Mouse (Mus musculus): ENCODE measurements around the gene Cers6. TPM values are rescaled to one million over a fixed set of nuclear protein-coding genes. Genes with fewer than 3 reads are reported as not detected.

The Cers6 gene
- polyA plus RNA-seq, 1 experiment from 2014 or later, result 25.4 TPM

DNA sequence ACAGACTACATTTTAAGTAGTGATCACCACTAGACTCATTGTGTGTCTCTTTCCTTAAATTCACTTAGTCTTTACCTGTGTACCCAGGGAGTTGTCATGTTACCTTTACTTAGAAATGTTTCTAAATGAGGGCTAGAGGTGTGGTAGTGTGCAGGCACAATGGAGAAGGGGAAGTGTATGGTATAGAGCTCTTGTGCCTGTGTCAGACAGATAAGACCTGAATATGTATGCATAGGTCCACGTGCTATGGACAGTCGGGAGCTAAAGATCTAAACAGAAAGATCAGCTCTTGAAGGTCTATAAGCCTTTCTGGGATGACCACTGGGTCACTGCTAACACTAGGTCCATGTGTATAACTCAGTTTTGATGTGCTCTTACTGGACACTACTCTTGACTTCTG lies 87.9 kb downstream of the Cers6 start:
- 67% methylated on average over 2 of the region's 2 CpGs for WGBS
- Histone ChIP-seq H3K36me3 (peaks cover 18% of the 10 kb centered on the region), H3K4me3 (no peak overlapping the region), H3K27ac (ENCODE audit: poor library complexity, severe bottlenecking) (no peak overlapping the region), H3K4me1 (replicated peaks) (peaks cover 31% of the 10 kb centered on the region), H3K4me2 (no peak overlapping the region), H3K9ac (no peak overlapping the region), H3K27me3 (replicated peaks) (no peaks in the 10 kb centered on the region), H3K9me3 (replicated peaks) (0 out of 2 replicates have a peak, but pooled peaks cover 6% of the 10 kb centered on the region)
- peak; percentile 81 for ATAC-seq (ENCODE audit: insufficient number of reproducible peaks, low FRiP score)

DNA sequence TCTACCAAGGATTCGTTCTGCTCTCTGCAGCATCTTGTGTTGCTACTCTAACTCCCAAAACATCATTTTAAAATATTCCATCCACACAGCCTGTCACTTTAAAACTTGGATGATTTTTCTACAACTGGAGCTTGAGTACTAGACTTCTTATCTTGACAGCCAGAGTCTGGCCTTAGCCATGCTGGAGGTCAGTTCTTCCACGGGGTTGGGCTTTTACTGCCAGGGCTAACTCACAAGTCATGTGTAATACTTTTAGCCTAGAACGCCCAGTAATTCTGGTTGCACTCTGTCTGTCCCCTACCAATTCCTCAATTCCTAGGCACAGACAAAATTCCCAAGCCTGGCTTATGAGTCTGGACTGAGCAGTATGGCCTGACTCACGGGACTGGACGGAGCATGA lies 88.5 kb downstream of the Cers6 start:
- 39% methylated on average over 5 of the region's 5 CpGs for WGBS
- H3K4me1 ChIP-seq (replicated peaks), result peaks cover 31% of the 10 kb centered on the region
- no peak overlapping the region for H3K4me3 ChIP-seq
- H3K4me2 ChIP-seq, result no peak overlapping the region
- H3K27ac ChIP-seq (ENCODE audit: poor library complexity, severe bottlenecking), result no peak overlapping the region
- 0 out of 2 replicates have a peak, but pooled peaks cover 6% of the 10 kb centered on the region for H3K9me3 ChIP-seq (replicated peaks)
- no peaks in the 10 kb centered on the region for H3K27me3 ChIP-seq (replicated peaks)
- H3K9ac ChIP-seq, result no peak overlapping the region
- H3K36me3 ChIP-seq, result peaks cover 18% of the 10 kb centered on the region
- ATAC-seq (ENCODE audit: insufficient number of reproducible peaks, low FRiP score), result peak; percentile 52; the same call in 1 of the 2 replicates

DNA sequence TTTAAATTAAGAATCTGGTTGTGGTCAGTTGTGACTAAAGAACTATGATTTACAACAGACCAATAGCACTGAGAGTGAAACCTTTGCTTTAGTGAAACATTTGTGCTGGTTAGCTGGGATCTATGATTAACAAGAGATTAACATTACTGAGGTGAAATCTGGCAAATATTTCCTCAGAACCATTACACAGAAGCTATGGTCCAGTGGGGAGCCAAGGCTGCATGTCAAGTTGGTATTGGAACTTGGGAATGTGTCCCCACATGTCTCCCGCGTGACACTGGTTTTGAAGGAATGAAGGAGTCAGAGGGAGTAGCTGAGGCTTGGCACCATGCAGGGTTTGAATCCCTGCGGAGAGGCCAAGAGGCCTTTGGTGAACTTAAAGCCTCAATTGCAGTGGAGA lies 90.5 kb downstream of the Cers6 start:
- H3K36me3 ChIP-seq, result peaks cover 18% of the 10 kb centered on the region
- H3K4me3 ChIP-seq, result no peak overlapping the region
- 0 out of 2 replicates have a peak, but pooled peaks cover 6% of the 10 kb centered on the region for H3K9me3 ChIP-seq (replicated peaks)
- H3K27ac ChIP-seq (ENCODE audit: poor library complexity, severe bottlenecking), result no peak overlapping the region
- 86% methylated on average over 3 of the region's 3 CpGs for WGBS
- no peak for ATAC-seq (ENCODE audit: insufficient number of reproducible peaks, low FRiP score)
- no peaks in the 10 kb centered on the region for H3K27me3 ChIP-seq (replicated peaks)
- H3K9ac ChIP-seq, result no peak overlapping the region
- H3K4me1 ChIP-seq (replicated peaks), result peaks cover 21% of the 10 kb centered on the region
- no peak overlapping the region for H3K4me2 ChIP-seq

DNA sequence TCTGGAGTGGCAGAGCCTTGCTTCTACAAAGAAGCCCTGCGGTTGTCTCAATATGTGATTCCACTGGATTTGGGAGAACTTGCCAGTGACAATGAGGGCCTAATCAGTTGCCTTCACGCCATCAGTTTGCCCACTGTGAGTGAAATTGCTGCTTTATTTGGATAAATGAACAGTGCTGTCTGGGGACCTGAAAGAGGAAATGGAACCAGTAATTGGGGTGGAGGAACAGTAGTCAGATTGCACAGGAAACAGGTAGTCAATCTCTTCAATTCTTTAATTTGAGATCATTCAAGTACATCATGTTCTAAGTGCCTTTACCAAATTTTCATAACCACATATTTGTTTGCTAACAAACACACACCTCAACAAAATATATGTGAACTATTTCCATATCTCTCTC lies 92.4 kb downstream of the Cers6 start:
- no peak overlapping the region for H3K9ac ChIP-seq
- no peak overlapping the region for H3K4me2 ChIP-seq
- peaks cover 23% of the 10 kb centered on the region for H3K4me1 ChIP-seq (replicated peaks)
- H3K36me3 ChIP-seq, result peaks cover 12% of the 10 kb centered on the region
- 82% methylated on average over 2 of the region's 2 CpGs for WGBS
- H3K27ac ChIP-seq (ENCODE audit: poor library complexity, severe bottlenecking), result no peak overlapping the region
- H3K9me3 ChIP-seq (replicated peaks), result 0 out of 2 replicates have a peak, but pooled peaks cover 6% of the 10 kb centered on the region
- H3K4me3 ChIP-seq, result no peak overlapping the region
- ATAC-seq (ENCODE audit: insufficient number of reproducible peaks, low FRiP score), result no peak
- H3K27me3 ChIP-seq (replicated peaks), result no peaks in the 10 kb centered on the region

DNA sequence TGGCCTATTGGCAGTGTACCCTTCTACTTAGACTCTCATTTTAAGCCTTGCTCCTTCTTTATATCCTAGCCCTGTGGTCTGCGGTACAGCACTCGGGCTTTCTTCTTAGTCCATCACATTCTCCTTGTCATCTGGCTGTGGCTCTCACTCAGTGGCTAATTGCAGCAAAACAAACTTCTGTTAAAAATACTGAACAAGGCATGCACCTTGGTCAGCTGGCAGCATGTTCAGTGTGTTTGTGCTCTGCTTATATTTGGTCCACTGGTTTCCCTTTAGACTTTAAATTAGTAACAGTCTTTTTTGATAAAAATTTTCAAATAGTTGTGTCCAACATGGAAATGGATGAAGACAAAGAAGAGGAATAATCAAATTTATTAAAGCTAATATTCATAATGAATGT lies 94.3 kb downstream of the Cers6 start:
- H3K4me1 ChIP-seq (replicated peaks), result peaks cover 8% of the 10 kb centered on the region
- H3K9ac ChIP-seq, result no peak overlapping the region
- 77% methylated on average over 2 of the region's 2 CpGs for WGBS
- no peaks in the 10 kb centered on the region for H3K27me3 ChIP-seq (replicated peaks)
- H3K4me3 ChIP-seq, result no peak overlapping the region
- H3K4me2 ChIP-seq, result no peak overlapping the region
- ATAC-seq (ENCODE audit: insufficient number of reproducible peaks, low FRiP score), result no peak
- peaks cover 12% of the 10 kb centered on the region for H3K36me3 ChIP-seq
- H3K9me3 ChIP-seq (replicated peaks), result 0 out of 2 replicates have a peak, but pooled peaks cover 6% of the 10 kb centered on the region
- no peak overlapping the region for H3K27ac ChIP-seq (ENCODE audit: poor library complexity, severe bottlenecking)

DNA sequence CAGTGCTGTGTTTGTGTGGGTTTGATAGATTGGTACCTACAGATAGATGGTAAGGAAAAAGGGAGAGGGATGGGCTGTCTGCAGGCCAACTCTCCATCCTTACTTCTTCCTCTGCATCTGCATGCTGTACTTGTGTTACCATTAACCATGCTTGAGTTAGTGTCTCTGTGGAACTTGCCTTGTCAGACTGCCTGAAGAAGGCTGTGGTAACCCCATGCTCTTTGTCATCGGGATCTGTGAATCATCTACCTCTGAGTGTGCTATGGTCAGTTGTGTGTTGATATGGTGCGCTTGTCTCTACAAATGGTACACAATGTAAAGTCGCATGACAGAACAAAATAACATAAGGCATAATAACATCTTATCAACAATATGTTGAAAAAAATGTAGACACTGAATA lies 94.9 kb downstream of the Cers6 start:
- Histone ChIP-seq H3K9me3 (replicated peaks) (0 out of 2 replicates have a peak, but pooled peaks cover 6% of the 10 kb centered on the region), H3K27me3 (replicated peaks) (no peaks in the 10 kb centered on the region), H3K4me3 (no peak overlapping the region), H3K36me3 (peaks cover 7% of the 10 kb centered on the region; the same call in 1 of the 2 replicates), H3K27ac (ENCODE audit: poor library complexity, severe bottlenecking) (no peak overlapping the region), H3K4me1 (replicated peaks) (peaks cover 8% of the 10 kb centered on the region), H3K4me2 (no peak overlapping the region), H3K9ac (no peak overlapping the region)
- WGBS, result 83% methylated on average over 3 of the region's 3 CpGs
- no peak for ATAC-seq (ENCODE audit: insufficient number of reproducible peaks, low FRiP score)

DNA sequence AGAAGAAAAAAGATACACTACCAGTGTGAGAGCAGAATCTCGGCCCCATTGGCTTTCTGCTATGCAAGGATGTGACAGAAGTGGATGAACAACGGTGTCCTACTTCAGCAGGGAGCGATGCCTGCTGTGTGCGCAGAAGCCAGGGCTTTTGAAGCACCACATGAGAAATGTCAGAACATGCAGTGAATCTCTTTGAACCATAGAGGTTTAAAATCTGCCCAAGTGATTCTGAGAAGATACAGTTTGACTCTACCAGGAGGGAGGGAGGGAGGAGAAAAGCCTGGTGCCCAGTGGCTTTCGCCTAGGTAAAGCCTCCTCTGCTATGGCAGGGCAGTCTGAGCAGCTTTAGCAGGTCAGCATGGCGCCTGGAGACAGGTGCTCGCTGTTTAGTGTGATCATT lies 96.6 kb downstream of the Cers6 start:
- H3K27me3 ChIP-seq (replicated peaks), result no peaks in the 10 kb centered on the region
- no peak for ATAC-seq (ENCODE audit: insufficient number of reproducible peaks, low FRiP score)
- no peaks in the 10 kb centered on the region for H3K9me3 ChIP-seq (replicated peaks)
- H3K4me2 ChIP-seq, result no peak overlapping the region
- no peak overlapping the region for H3K4me3 ChIP-seq
- no peak overlapping the region for H3K9ac ChIP-seq
- H3K27ac ChIP-seq (ENCODE audit: poor library complexity, severe bottlenecking), result no peak overlapping the region
- peaks cover 8% of the 10 kb centered on the region for H3K4me1 ChIP-seq (replicated peaks)
- WGBS, result 79% methylated on average over 7 of the region's 7 CpGs
- 0 out of 2 replicates have a peak, but pooled peaks cover 2% of the 10 kb centered on the region for H3K36me3 ChIP-seq

DNA sequence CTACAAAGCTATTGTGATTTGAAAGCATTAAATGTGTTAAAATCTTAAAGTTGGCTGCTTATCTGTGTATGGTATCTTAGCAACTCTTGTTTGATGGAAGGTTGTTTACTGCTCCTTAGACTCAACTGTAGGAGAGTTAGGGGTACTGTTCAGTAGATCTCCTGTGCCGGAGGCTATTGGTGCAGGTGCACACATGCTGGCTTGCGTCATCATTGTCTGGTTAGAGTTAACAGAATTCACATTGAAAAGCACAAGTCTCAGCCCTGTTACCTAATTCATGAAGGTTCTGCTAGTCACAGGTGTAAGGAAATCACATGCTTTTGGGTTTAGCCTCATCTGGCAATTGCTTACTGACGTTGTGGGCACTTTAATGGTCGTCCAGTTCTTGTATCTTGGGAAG lies 98.3 kb downstream of the Cers6 start:
- Histone ChIP-seq H3K4me3 (no peak overlapping the region), H3K4me2 (no peak overlapping the region), H3K27ac (ENCODE audit: poor library complexity, severe bottlenecking) (no peak overlapping the region), H3K9ac (no peak overlapping the region), H3K4me1 (replicated peaks) (peaks cover 8% of the 10 kb centered on the region), H3K36me3 (0 out of 2 replicates have a peak, but pooled peaks cover 2% of the 10 kb centered on the region), H3K9me3 (replicated peaks) (no peaks in the 10 kb centered on the region), H3K27me3 (replicated peaks) (no peaks in the 10 kb centered on the region)
- no peak for ATAC-seq (ENCODE audit: insufficient number of reproducible peaks, low FRiP score)
- 84% methylated on average over 4 of the region's 4 CpGs for WGBS

DNA sequence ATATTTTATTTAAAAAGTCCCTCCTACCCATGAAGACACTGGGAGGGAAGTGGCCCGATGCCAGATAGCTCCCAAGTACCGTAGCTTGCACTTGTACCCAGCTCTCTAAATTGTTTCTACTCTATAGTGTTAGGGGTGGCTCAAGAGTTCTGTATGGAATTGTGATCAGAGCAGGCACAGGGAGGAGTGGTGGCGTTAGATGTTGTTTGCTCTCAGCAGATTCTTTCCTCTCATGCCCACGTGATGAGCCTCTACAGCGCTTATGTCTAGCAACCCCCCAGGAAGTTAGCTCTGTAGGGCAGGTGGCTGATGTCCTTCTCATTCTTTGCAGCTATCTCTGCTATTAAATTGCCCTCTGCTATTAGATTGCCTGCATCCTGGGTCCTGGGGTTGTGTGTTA lies 98.8 kb downstream of the Cers6 start:
- WGBS, result 78% methylated on average over 5 of the region's 5 CpGs
- H3K27me3 ChIP-seq (replicated peaks), result no peaks in the 10 kb centered on the region
- no peak for ATAC-seq (ENCODE audit: insufficient number of reproducible peaks, low FRiP score)
- no peaks in the 10 kb centered on the region for H3K9me3 ChIP-seq (replicated peaks)
- H3K4me3 ChIP-seq, result no peak overlapping the region
- no peak overlapping the region for H3K9ac ChIP-seq
- no peak overlapping the region for H3K4me2 ChIP-seq
- no peak overlapping the region for H3K27ac ChIP-seq (ENCODE audit: poor library complexity, severe bottlenecking)
- 0 out of 2 replicates have a peak, but pooled peaks cover 2% of the 10 kb centered on the region for H3K36me3 ChIP-seq
- peaks cover 8% of the 10 kb centered on the region for H3K4me1 ChIP-seq (replicated peaks)

DNA sequence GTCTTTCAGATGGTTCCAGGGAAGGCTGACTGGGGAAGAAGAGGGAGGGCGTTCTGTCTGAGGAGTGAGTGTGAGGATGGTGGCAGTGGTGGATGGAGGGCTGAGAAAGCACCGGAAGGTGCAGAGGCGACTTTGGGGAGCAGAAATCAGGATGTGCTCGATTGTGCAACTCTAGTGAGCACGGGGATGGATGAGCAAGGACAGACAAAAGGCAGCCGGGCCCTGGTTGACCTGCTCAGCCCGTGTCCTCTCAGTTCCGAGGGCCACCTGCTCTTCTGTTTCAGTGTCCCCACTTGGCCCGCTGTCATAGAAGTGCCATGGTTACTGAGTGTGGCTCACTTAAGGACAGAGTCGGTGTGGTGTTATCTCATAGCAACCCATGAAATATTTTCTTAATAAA lies 99.4 kb downstream of the Cers6 start:
- H3K4me1 ChIP-seq (replicated peaks), result peaks cover 8% of the 10 kb centered on the region
- no peak overlapping the region for H3K4me3 ChIP-seq
- 0 out of 2 replicates have a peak, but pooled peaks cover 2% of the 10 kb centered on the region for H3K36me3 ChIP-seq
- WGBS, result 91% methylated on average over 10 of the region's 10 CpGs
- H3K27ac ChIP-seq (ENCODE audit: poor library complexity, severe bottlenecking), result no peak overlapping the region
- H3K27me3 ChIP-seq (replicated peaks), result no peaks in the 10 kb centered on the region
- ATAC-seq (ENCODE audit: insufficient number of reproducible peaks, low FRiP score), result no peak
- no peaks in the 10 kb centered on the region for H3K9me3 ChIP-seq (replicated peaks)
- no peak overlapping the region for H3K9ac ChIP-seq
- no peak overlapping the region for H3K4me2 ChIP-seq

DNA sequence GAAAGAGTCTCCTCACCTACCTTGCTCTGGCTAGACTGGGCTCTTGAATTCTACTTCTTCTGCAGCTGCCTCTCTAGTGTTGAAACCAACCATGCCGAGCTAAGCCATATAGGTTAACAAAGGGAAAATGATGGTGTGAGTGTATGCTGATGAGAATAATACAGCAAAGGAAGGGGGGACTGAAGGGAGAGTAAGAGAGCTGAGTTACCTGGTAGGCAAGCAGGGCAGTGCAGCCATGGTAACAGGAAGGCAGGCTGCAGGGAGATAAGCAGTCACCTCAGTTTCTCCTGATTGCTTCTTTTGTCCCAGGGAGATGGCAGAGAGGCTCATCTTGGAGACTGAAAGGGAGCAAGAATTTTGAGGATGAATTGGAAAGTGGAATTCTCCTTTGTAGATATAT lies 105.1 kb downstream of the Cers6 start:
- Histone ChIP-seq H3K4me3 (no peak overlapping the region), H3K4me1 (replicated peaks) (no peaks in the 10 kb centered on the region), H3K9me3 (replicated peaks) (peaks cover 9% of the 10 kb centered on the region), H3K27me3 (replicated peaks) (no peaks in the 10 kb centered on the region), H3K9ac (no peak overlapping the region), H3K4me2 (no peak overlapping the region), H3K36me3 (peaks cover 11% of the 10 kb centered on the region), H3K27ac (ENCODE audit: poor library complexity, severe bottlenecking) (no peak overlapping the region)
- ATAC-seq (ENCODE audit: insufficient number of reproducible peaks, low FRiP score), result no peak
- 74% methylated on average over 1 of the region's 1 CpGs for WGBS

DNA sequence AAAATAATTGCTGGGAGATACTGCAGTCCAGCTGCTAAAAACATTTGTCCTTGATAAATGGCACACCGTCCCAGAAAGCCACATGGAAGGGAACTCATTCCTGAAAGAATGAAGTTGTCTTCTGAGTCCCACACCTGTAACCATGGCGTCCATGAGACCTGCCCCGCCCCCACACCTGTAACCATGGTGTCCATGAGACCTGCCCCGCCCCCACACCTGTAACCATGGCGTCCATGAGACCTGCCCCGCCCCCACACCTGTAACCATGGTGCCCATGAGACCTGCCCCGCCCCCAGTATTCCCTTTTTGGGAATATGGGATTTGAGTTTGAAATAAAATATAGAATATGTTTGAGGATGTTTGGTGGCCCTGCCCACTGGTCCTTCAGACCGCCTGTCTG lies 106.8 kb downstream of the Cers6 start:
- H3K4me1 ChIP-seq (replicated peaks), result no peaks in the 10 kb centered on the region
- peaks cover 9% of the 10 kb centered on the region for H3K36me3 ChIP-seq
- no peak overlapping the region for H3K9ac ChIP-seq
- ATAC-seq (ENCODE audit: insufficient number of reproducible peaks, low FRiP score), result no peak
- WGBS, result 72% methylated on average over 8 of the region's 8 CpGs
- H3K4me2 ChIP-seq, result no peak overlapping the region
- peaks cover 9% of the 10 kb centered on the region for H3K9me3 ChIP-seq (replicated peaks)
- no peak overlapping the region for H3K4me3 ChIP-seq
- H3K27ac ChIP-seq (ENCODE audit: poor library complexity, severe bottlenecking), result no peak overlapping the region
- H3K27me3 ChIP-seq (replicated peaks), result no peaks in the 10 kb centered on the region

Measured in heart, embryonic 12.5 days (tissue).